Mouse (Mus musculus): ENCODE data around the gene Slc35b4. TPM values are rescaled to one million over a fixed set of nuclear protein-coding genes. Genes with fewer than 3 reads are reported as not detected.

Slc35b4 gene
- 10 to 100 TPM; 28.3 to 31.6 (median 31.2) TPM for polyA plus RNA-seq (2017; shearing (Covaris generic))

- peak; percentile 97 for ATAC-seq
Measured at GRCm38 (mm10) chr6:34176864-34177247, at the start of gene Slc35b4. Gene Slc35b4, minus strand, starts transcription at chr6:34177111.

GRCm38 (mm10) chr6:34225004-34225599, 48.2 kb upstream of the Slc35b4 start:
- no peak for ATAC-seq

GRCm38 (mm10) chr6:34216450-34217319, 39.8 kb upstream of the Slc35b4 start:
- ATAC-seq = no peak

GRCm38 (mm10) chr6:34205754-34206153, 28.8 kb upstream of the Slc35b4 start:
- no peak for ATAC-seq

- no peak for ATAC-seq
Measured at GRCm38 (mm10) chr6:34204971-34205572, 28.2 kb upstream of the Slc35b4 start.

- no peak for ATAC-seq
Measured at GRCm38 (mm10) chr6:34203503-34203902, 26.6 kb upstream of the Slc35b4 start.

- no peak for ATAC-seq
Measured at GRCm38 (mm10) chr6:34194981-34195380, 18.1 kb upstream of the Slc35b4 start.

- no peak for ATAC-seq
Measured at GRCm38 (mm10) chr6:34193708-34194475, 17.0 kb upstream of the Slc35b4 start.

GRCm38 (mm10) chr6:34191401-34191800, 14.5 kb upstream of the Slc35b4 start:
- no peak for ATAC-seq

GRCm38 (mm10) chr6:34189494-34189893, 12.6 kb upstream of the Slc35b4 start:
- no peak for ATAC-seq

- no peak for ATAC-seq
Measured at GRCm38 (mm10) chr6:34187986-34188599, 11.2 kb upstream of the Slc35b4 start.

- ATAC-seq = no peak
Measured at GRCm38 (mm10) chr6:34187273-34187863, 10.5 kb upstream of the Slc35b4 start.

GRCm38 (mm10) chr6:34183326-34183725, 6.4 kb upstream of the Slc35b4 start:
- no peak for ATAC-seq

- no peak for ATAC-seq
Measured at GRCm38 (mm10) chr6:34181961-34182360, 5.0 kb upstream of the Slc35b4 start.

- no peak for ATAC-seq
Measured at GRCm38 (mm10) chr6:34179911-34180310, 3.0 kb upstream of the Slc35b4 start.

GRCm38 (mm10) chr6:34179007-34179406, 2.1 kb upstream of the Slc35b4 start:
- no peak for ATAC-seq

GRCm38 (mm10) chr6:34176111-34176863, 624 bp downstream of the Slc35b4 start:
- peak; percentile 23 for ATAC-seq

- ATAC-seq = no peak
Measured at GRCm38 (mm10) chr6:34174715-34175114, 2.2 kb downstream of the Slc35b4 start.

GRCm38 (mm10) chr6:34173251-34173650, 3.7 kb downstream of the Slc35b4 start:
- ATAC-seq = no peak

- no peak for ATAC-seq
Measured at GRCm38 (mm10) chr6:34171748-34172457, 5.0 kb downstream of the Slc35b4 start.

Measured in inflammation-experienced regulatory T-cells, adult 6 months (primary cell).